Mouse (Mus musculus) frontal cortex, postnatal 10 days (tissue): ENCODE results near the gene Nusap1.
A peak's percentile ranks its signal among the peaks of the same experiment; 100 is the strongest.
"Not testable (repeated sequence)": the region's sequence is repeated elsewhere in the genome, so short reads cannot be mapped to it uniquely, and the experiment has no call there.

Experiments used
- DNase-seq, 2 experiments: peaks; one replicate each; pipeline ENCODE4 v3.0.0; 2022; ENCODE audit warnings: low spot score in 2 of 2, mixed read lengths in 1 of 2

Gene Nusap1

GRCm38 (mm10) chr2:119618199-119618982, at the start of gene Nusap1, which contains the start of gene Oip5:
Nusap1 (plus strand) TSS chr2:119618298.
Oip5 (minus strand) TSS chr2:119618469.
- DNase-seq, result peak; percentile 90 to 93

- DNase-seq, result no peak
Observed at GRCm38 (mm10) chr2:119572471-119572870, 45.6 kb upstream of the Nusap1 start.

- DNase-seq, result no peak
Observed at GRCm38 (mm10) chr2:119581571-119581970, 36.5 kb upstream of the Nusap1 start.

- no peak for DNase-seq
Observed at GRCm38 (mm10) chr2:119583439-119583838, 34.7 kb upstream of the Nusap1 start.

DNA sequence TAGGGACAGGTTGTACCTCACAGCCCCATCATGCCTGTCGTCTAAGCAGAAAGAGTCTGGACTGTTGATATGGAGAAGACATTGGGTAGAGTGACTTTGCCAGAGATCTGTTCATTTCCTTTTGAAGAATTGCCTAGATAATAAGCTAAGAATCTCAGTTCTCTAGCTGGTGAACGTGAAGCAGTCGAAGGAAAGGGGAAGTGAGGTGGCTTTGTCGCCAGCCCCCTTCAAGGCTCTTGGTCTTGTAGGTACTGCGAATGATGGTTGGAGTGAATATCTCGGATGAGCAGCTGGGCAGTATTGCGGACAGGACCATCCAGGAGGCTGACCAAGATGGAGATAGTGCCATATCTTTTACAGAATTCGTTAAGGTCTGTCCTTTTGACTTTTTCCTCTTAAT, 33.8 kb upstream of the Nusap1 start:
- no peak for DNase-seq

DNA sequence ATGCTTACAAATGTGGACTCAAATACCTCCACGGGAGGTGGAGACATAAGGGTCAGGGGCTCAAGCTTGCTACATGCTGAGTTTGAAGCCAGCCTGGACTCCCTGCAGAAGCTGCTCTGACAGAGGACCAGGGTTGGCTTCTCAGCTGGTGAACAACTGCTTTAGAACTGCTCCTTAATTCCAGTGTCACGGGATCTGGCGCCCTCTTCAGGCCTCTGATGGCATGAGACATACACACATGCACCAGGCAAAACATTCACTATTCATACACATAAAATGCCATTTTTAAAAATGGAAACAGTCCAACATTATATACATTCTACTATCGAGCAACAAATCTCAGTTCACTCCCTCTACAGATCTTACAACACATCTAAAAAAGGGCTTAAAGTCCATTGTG, 30.7 kb upstream of the Nusap1 start:
- DNase-seq, result no peak

- DNase-seq, result no peak
Observed at GRCm38 (mm10) chr2:119591247-119591646, 26.9 kb upstream of the Nusap1 start.

DNA sequence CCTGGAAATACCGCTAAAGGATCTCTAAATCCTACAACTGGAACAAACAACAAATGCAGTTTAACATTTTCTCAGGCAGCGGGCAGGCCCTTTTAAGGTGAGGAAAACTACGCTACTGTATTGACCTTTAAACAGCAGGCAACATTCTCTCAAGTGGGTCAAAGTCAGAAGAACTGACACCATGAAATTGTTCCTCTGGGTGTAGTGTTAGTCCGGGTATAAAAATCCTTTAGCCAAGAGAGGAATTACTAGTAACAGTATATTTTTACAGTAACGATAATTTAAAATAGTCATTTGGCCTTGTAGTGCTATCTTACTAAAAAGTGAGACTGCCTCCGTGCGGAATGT, 24.4 kb upstream of the Nusap1 start:
- DNase-seq, result no peak

DNA sequence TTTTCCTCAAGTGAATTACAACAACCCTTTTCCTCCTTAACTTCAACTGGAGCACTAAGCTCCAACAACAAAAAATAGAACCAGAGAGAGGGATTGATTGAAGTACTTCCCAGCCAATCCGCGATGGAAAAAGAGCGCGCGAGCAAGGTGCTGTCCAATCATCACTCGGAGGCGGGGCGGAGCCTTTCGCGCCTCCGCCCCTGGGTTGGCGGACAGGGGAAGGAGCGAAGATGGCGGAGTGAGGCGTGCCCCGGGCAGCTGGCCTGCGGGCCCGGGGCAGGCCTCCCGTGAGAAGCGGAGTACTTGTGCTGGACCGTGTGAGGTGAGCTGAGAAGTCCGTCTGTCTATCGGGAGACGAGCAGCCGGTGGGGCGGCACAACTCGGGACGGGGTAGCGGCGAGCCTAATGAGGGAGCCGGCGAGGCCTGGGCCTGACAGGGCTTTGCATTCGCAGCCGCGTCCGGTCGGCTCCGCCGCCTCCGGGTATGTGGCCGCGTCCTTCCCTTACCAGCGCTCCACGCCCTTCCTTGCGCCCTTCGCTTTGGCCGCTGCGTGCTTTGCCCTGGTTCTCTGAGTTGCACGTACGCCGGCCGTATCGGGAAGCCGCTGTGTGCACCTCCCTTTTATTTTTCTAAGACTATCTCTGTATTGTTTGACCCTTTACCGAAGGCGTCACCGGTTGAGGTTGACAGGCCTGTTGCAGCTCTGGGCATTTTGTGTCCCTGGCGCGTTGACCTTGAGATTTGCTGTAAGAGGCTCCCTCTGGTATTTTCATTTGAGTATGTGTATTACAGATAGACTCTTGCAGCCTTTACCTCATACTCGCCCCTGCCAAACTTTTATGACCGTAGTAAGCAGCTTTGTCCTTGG, 23.8 kb upstream of the Nusap1 start:
- peak; percentile 88 to 96 for DNase-seq

- no peak for DNase-seq
Observed at GRCm38 (mm10) chr2:119595308-119595707, 22.8 kb upstream of the Nusap1 start.

- DNase-seq, result no peak
Observed at GRCm38 (mm10) chr2:119596781-119597330, 21.2 kb upstream of the Nusap1 start.

- DNase-seq, result no peak
Observed at GRCm38 (mm10) chr2:119601027-119601426, 17.1 kb upstream of the Nusap1 start.

DNA sequence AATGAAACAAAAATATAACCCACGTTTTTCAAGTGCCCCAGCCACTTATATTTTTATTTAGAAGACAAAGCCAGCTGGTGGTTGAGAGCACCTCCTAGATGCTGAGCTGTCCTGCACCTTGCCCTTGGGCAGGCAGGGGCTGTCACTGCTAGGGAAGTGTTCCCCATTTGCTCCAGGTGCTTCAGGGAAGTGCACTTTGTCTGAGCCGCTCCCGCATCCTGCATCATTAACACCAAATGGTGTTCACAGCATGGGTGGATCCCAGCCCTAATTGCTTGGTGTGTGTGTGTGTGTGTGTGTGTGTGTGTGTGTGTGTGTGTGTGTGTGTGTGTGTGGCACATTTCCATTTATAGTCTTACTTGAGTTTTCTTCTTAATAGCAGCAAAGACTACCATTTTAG, 16.5 kb upstream of the Nusap1 start:
- DNase-seq, result not testable (repeated sequence)

- no peak for DNase-seq
Observed at GRCm38 (mm10) chr2:119602488-119602887, 15.6 kb upstream of the Nusap1 start.

GRCm38 (mm10) chr2:119603909-119604308, 14.2 kb upstream of the Nusap1 start:
- no peak for DNase-seq

GRCm38 (mm10) chr2:119605361-119605973, 12.6 kb upstream of the Nusap1 start:
- DNase-seq, result no peak

DNA sequence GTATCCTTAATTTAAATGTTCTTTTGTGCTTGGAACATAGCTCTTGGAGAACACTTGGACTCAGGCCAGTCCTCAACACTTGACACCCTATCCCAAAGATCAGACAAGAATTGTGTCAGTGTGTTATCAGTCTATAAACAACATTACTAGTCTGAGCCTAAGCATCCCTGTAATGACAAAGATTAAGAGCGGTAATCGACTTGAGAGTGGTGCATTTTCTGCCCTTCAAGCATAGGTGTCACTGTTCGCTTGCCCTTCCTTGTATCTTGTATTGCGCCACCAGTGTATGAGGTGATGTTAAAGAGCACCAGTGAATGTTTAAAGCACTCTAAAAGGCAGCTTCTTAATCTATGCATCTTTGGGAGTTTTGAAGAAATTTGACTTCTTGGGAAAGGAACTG, 11.1 kb upstream of the Nusap1 start:
- DNase-seq, result no peak

- no peak for DNase-seq
Observed at GRCm38 (mm10) chr2:119617841-119618198, 278 bp upstream of the Nusap1 start.

- DNase-seq, result not testable (repeated sequence)
Observed at GRCm38 (mm10) chr2:119619002-119619401, 904 bp downstream of the Nusap1 start.

DNA sequence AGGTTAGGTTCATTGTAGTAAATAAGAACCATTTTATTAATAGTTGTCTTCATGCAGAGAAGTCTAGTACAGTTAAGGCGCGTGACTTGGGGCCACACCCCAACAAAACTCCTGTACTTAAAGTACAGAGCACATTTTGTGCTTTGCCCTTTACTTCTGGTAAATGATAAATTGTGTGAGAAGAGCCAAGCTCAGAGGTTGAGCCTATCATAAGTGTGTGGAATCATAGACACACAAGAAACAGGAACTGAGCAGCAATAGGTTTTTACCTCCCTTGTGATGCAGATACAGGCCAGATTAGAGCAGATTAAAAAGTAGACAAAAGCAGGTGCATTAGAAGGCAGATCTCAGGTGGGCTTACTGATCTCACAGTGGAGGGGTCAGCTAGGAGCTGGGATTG, 3.2 kb downstream of the Nusap1 start:
- DNase-seq, result no peak

- DNase-seq, result no peak
Observed at GRCm38 (mm10) chr2:119636781-119637180, 18.7 kb downstream of the Nusap1 start.

GRCm38 (mm10) chr2:119641214-119641912, 23.3 kb downstream of the Nusap1 start:
- no peak for DNase-seq
